Mouse (Mus musculus): ENCODE measurements around the gene Tex10. TPM values are rescaled to one million over a fixed set of nuclear protein-coding genes. Genes with fewer than 3 reads are reported as not detected.
A peak's percentile ranks its signal among the peaks of the same experiment; 100 is the strongest.

Tex10 gene
- polyA plus RNA-seq, 1 experiment from 2014 or later: 20.3 TPM

GRCm38 (mm10) chr4:48403066-48403640, 70.1 kb downstream of the Tex10 start:
- no peak for DNase-seq
- no peak overlapping the region for H3K4me2 ChIP-seq
- no peak overlapping the region for H3K27ac ChIP-seq
- no peaks in the 10 kb centered on the region for H3K9me3 ChIP-seq (replicated peaks)
- H3K4me1 ChIP-seq (replicated peaks): 0 out of 2 replicates have a peak, but pooled peaks cover 2% of the 10 kb centered on the region
- H3K36me3 ChIP-seq: no peaks in the 10 kb centered on the region
- no peaks in the 10 kb centered on the region for H3K27me3 ChIP-seq
- no peak overlapping the region for H3K4me3 ChIP-seq (replicated peaks)
- H3K9ac ChIP-seq: no peak overlapping the region
- ATAC-seq (ENCODE audit: low read depth): no peak
- WGBS (ENCODE audit: insufficient replicate concordance): 78% methylated on average over 16 of the region's 16 CpGs

- Histone ChIP-seq H3K4me3 (replicated peaks) (no peak overlapping the region), H3K4me2 (no peak overlapping the region), H3K36me3 (no peaks in the 10 kb centered on the region), H3K9ac (no peak overlapping the region), H3K9me3 (replicated peaks) (no peaks in the 10 kb centered on the region), H3K27me3 (no peaks in the 10 kb centered on the region), H3K27ac (peak overlapping the region; percentile 53; the same call in 1 of the 2 replicates), H3K4me1 (replicated peaks) (peaks cover 2% of the 10 kb centered on the region; the same call in 1 of the 2 replicates)
- peak; percentile 70; the same call in 1 of the 2 replicates for ATAC-seq (ENCODE audit: low read depth)
- 63% methylated on average over 3 of the region's 3 CpGs for WGBS (ENCODE audit: insufficient replicate concordance)
- DNase-seq: no peak
Measured at GRCm38 (mm10) chr4:48396949-48397348, 76.3 kb downstream of the Tex10 start.

GRCm38 (mm10) chr4:48382506-48382905, 90.8 kb downstream of the Tex10 start:
- Histone ChIP-seq H3K9me3 (replicated peaks) (no peaks in the 10 kb centered on the region), H3K4me3 (replicated peaks) (no peak overlapping the region), H3K9ac (no peak overlapping the region), H3K4me1 (replicated peaks) (no peaks in the 10 kb centered on the region), H3K27ac (no peak overlapping the region), H3K36me3 (no peaks in the 10 kb centered on the region), H3K4me2 (no peak overlapping the region), H3K27me3 (no peaks in the 10 kb centered on the region)
- no peak for DNase-seq
- no peak for ATAC-seq (ENCODE audit: low read depth)
- whole genome bisulfite sequencing (ENCODE audit: insufficient replicate concordance): 72% methylated on average over 5 of the region's 5 CpGs

- no peak overlapping the region for H3K27ac ChIP-seq
- H3K27me3 ChIP-seq: no peaks in the 10 kb centered on the region
- no peaks in the 10 kb centered on the region for H3K4me1 ChIP-seq (replicated peaks)
- no peak overlapping the region for H3K4me2 ChIP-seq
- no peak overlapping the region for H3K4me3 ChIP-seq (replicated peaks)
- H3K9ac ChIP-seq: no peak overlapping the region
- DNase-seq (no peak), ATAC-seq (ENCODE audit: low read depth) (no peak)
- H3K36me3 ChIP-seq: no peaks in the 10 kb centered on the region
- WGBS (ENCODE audit: insufficient replicate concordance): 1% methylated on average over 2 of the region's 2 CpGs
- H3K9me3 ChIP-seq (replicated peaks): no peaks in the 10 kb centered on the region
Measured at GRCm38 (mm10) chr4:48380940-48381339, 92.3 kb downstream of the Tex10 start.

Other genes starting within 250 kb of the Tex10 start
- gene Erp44, start 193.9 kb downstream of the Tex10 start, polyA plus RNA-seq (2015; fragmentation: Nextera tagmentation; extraction: Ambion mirVana): 47.2 and 61.6 TPM in 2 replicates
- 2.0 and 2.2 TPM in 2 replicates for gene Invs, start 193.7 kb downstream of the Tex10 start, polyA plus RNA-seq (2015; fragmentation: Nextera tagmentation; extraction: Ambion mirVana)
- 3.3 and 3.4 TPM in 2 replicates for gene Msantd3, start 66.5 kb upstream of the Tex10 start, polyA plus RNA-seq (2015; fragmentation: Nextera tagmentation; extraction: Ambion mirVana)
- 2.5 and 2.6 TPM in 2 replicates for gene Tmeff1, start 111.7 kb upstream of the Tex10 start, polyA plus RNA-seq (2015; fragmentation: Nextera tagmentation; extraction: Ambion mirVana)
- gene Cavin4, start 190.1 kb upstream of the Tex10 start, polyA plus RNA-seq (2015; fragmentation: Nextera tagmentation; extraction: Ambion mirVana): 0.08 and 0.12 TPM in 2 replicates